20 mouse cellular contexts compared by ENCODE assay signal in the genomic region with DNA sequence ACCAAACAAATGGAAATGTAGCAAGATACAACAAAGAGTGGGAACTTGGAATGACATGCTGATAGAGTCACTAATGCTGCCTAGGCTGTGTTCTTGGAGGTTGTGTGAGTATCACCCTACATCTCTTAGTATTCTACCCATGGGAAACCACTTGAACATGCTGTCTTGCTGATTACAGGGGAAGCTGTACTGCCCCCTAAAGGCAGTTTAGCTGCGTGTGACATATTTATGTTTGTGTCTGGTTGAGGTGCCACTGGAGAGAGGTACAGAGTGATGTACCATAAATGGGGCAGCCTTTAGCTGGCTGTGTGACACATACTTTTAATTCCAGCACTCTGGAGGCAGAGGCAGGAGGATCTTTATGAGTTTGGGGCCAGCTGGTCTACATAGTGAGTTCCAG.
DNase-seq lines count a peak whose midpoint lies in the region; ATAC-seq and TF ChIP-seq lines count a peak whose summit lies in the region.
"Had no signal": no experiment of that assay in that cellular context is flagged by ENCODE, and none has a peak within 500 bp of the region (broad histone marks: within the 10 kb centered on the region; RNA-seq: fewer than 3 reads in every experiment).

No protein-coding gene starts in this region.

- dilution Hi-C loops in CH12.LX (cut with MboI; ENCODE audit: extremely low pct_ligation_motif_present, extremely low pct_unique_long_range_greater_than_20kb, low sequenced_read_pairs): no loop called here

- TF ChIP-seq CTCF in liver, embryonic 14.5 days (IDR thresholded peaks at IDR 0.05; ENCODE audit: low read depth): peak; percentile 67
- TF ChIP-seq CTCF in CH12.LX (conservative IDR thresholded peaks at IDR 0.05 in 1 of 2, IDR thresholded peaks at IDR 0.05 in 1 of 2; ENCODE audit: low read depth in 2 of 2, low read length in 2 of 2): peak; percentile 60 to 80; a peak in 3 of 4 replicates

- peak; percentile 44 for DNase-seq in CD4-positive, CD25-positive, alpha-beta regulatory T cell, adult 2 months (ENCODE audit: low read depth, low spot score)
- DNase-seq in liver, embryonic 14.5 days (ENCODE audit: low read depth in 3 of 3, low spot score in 3 of 3): no peak
- peak; percentile 43 for DNase-seq in CH12.LX (ENCODE audit: extremely low read depth)
- no peak for DNase-seq in hindbrain, embryonic 11.5 days (ENCODE audit: low spot score)
- DNase-seq in urinary bladder, postnatal 25 days (ENCODE audit: low spot score): no peak
- DNase-seq: adrenal gland, postnatal 25 days; cerebellum, adult 9-11 months; heart, adult 11 months; kidney, adult 18-20 months; right cerebral cortex, postnatal 25 days had no signal

- 32% methylated on average over 1 of the region's 1 CpGs for WGBS in liver, embryonic 14.5 days (ENCODE audit: insufficient replicate concordance)
- 37% methylated on average over 1 of the region's 1 CpGs for WGBS in liver, embryonic 12.5 days (ENCODE audit: insufficient replicate concordance)
- WGBS in hindbrain, embryonic 11.5 days: 53% methylated on average over 1 of the region's 1 CpGs

- no peak for TF ChIP-seq POLR2A in CH12.LX (IDR thresholded peaks at IDR 0.05; ENCODE audit: low read depth, low read length)

- in situ Hi-C loops in CH12.LX (cut with MboI; ENCODE audit: low pct_ligation_motif_present, low pct_unique_long_range_greater_than_20kb, low sequenced_read_pairs): loop anchor here (25.0 kb wide), 1 partner anchor 438 kb away; no protein-coding TSS in a partner anchor

- H3K9ac ChIP-seq in liver, embryonic 14.5 days (replicated peaks): no peak overlapping the region
- no peak overlapping the region for H3K9ac ChIP-seq in liver, embryonic 12.5 days
- H3K9ac ChIP-seq in CH12.LX (ENCODE audit: insufficient read depth, low read depth): no peak overlapping the region
- H3K9ac ChIP-seq in hindbrain, embryonic 11.5 days (ENCODE audit: low read depth, low read length): no peak overlapping the region
- H3K9ac ChIP-seq: forebrain, embryonic 15.5 days; hindbrain, embryonic 14.5 days; liver, embryonic 15.5 days; neural tube, embryonic 13.5 days had no signal

- no peak overlapping the region for H3K4me2 ChIP-seq in liver, embryonic 14.5 days (ENCODE audit: low read depth)
- no peak overlapping the region for H3K4me2 ChIP-seq in liver, embryonic 12.5 days
- H3K4me2 ChIP-seq in CH12.LX (ENCODE audit: insufficient read depth, low read depth, poor library complexity, severe bottlenecking): no peak overlapping the region
- H3K4me2 ChIP-seq in hindbrain, embryonic 11.5 days (replicated peaks; ENCODE audit: low read depth, low read length): no peak overlapping the region
- H3K4me2 ChIP-seq: forebrain, embryonic 15.5 days; hindbrain, embryonic 14.5 days; liver, embryonic 15.5 days; neural tube, embryonic 13.5 days had no signal

- H3K4me3 ChIP-seq in liver, embryonic 14.5 days (ENCODE audit: insufficient read depth in 1 of 2, low read depth in 2 of 2, low read length in 2 of 2): no peak overlapping the region
- H3K4me3 ChIP-seq in liver, embryonic 12.5 days: no peak overlapping the region
- H3K4me3 ChIP-seq in CH12.LX (replicated peaks in 1 of 3; ENCODE audit: low read depth in 2 of 3, low read length in 2 of 3, poor library complexity in 1 of 3): no peak overlapping the region
- no peak overlapping the region for H3K4me3 ChIP-seq in hindbrain, embryonic 11.5 days (ENCODE audit: low read depth, low read length)
- H3K4me3 ChIP-seq: forebrain, embryonic 15.5 days; liver, embryonic 15.5 days; megakaryocyte, embryonic 14.5 days; neural tube, embryonic 13.5 days had no signal

- H3K27me3 ChIP-seq in liver, embryonic 14.5 days (ENCODE audit: control insufficient read depth, insufficient read depth, low read length): no peaks in the 10 kb centered on the region
- H3K27me3 ChIP-seq in liver, embryonic 12.5 days (replicated peaks): peaks cover 25% of the 10 kb centered on the region
- peaks cover 2% of the 10 kb centered on the region for H3K27me3 ChIP-seq in CH12.LX (replicated peaks)
- H3K27me3 ChIP-seq in hindbrain, embryonic 11.5 days (ENCODE audit: control insufficient read depth, insufficient read depth, low read length): no peaks in the 10 kb centered on the region
- H3K27me3 ChIP-seq: neural tube, embryonic 13.5 days had no signal

- TF ChIP-seq RAD21 in CH12.LX (IDR thresholded peaks at IDR 0.05; ENCODE audit: low read depth, low read length): peak; percentile 69

- H3K27ac ChIP-seq in liver, embryonic 14.5 days: no peak overlapping the region
- no peak overlapping the region for H3K27ac ChIP-seq in liver, embryonic 12.5 days
- H3K27ac ChIP-seq in CH12.LX (ENCODE audit: insufficient read depth, low read depth): no peak overlapping the region
- no peak overlapping the region for H3K27ac ChIP-seq in hindbrain, embryonic 11.5 days (ENCODE audit: low read depth, low read length)
- H3K27ac ChIP-seq: forebrain, embryonic 15.5 days; hindbrain, embryonic 14.5 days; liver, embryonic 15.5 days; neural tube, embryonic 13.5 days had no signal

- TF ChIP-seq EP300 in liver, embryonic 14.5 days (IDR thresholded peaks at IDR 0.05; ENCODE audit: low read depth): no peak
- no peak for TF ChIP-seq EP300 in CH12.LX (IDR thresholded peaks at IDR 0.05; ENCODE audit: low read length)

- no peaks in the 10 kb centered on the region for H3K36me3 ChIP-seq in liver, embryonic 14.5 days (replicated peaks; ENCODE audit: control insufficient read depth, insufficient read depth, low read depth)
- no peaks in the 10 kb centered on the region for H3K36me3 ChIP-seq in liver, embryonic 12.5 days
- no peaks in the 10 kb centered on the region for H3K36me3 ChIP-seq in CH12.LX (replicated peaks in 1 of 2; ENCODE audit: control insufficient read depth in 1 of 2, insufficient read depth in 1 of 2, low read length in 1 of 2)
- no peaks in the 10 kb centered on the region for H3K36me3 ChIP-seq in hindbrain, embryonic 11.5 days (ENCODE audit: control insufficient read depth, insufficient read depth, low read length)
- H3K36me3 ChIP-seq: forebrain, embryonic 15.5 days; G1E; liver, embryonic 15.5 days; neural tube, embryonic 13.5 days had no signal

- H3K9me3 ChIP-seq in liver, embryonic 14.5 days (ENCODE audit: control insufficient read depth, low read length): no peaks in the 10 kb centered on the region
- no peaks in the 10 kb centered on the region for H3K9me3 ChIP-seq in liver, embryonic 12.5 days (replicated peaks)
- no peaks in the 10 kb centered on the region for H3K9me3 ChIP-seq in CH12.LX (replicated peaks; ENCODE audit: low read length)
- no peaks in the 10 kb centered on the region for H3K9me3 ChIP-seq in hindbrain, embryonic 11.5 days (ENCODE audit: control insufficient read depth, low read length)
- H3K9me3 ChIP-seq: forebrain, embryonic 15.5 days; liver, embryonic 15.5 days; megakaryocyte, embryonic 14.5 days; neural tube, embryonic 13.5 days had no signal

- 0 out of 4 replicates have a peak, but pooled peaks cover 0 to 2% of the 10 kb centered on the region in 2 experiments for H3K4me1 ChIP-seq in liver, embryonic 14.5 days (replicated peaks; ENCODE audit: control insufficient read depth in 2 of 2, insufficient read depth in 2 of 2, low read length in 1 of 2)
- no peaks in the 10 kb centered on the region for H3K4me1 ChIP-seq in liver, embryonic 12.5 days
- peaks cover 3 to 44% of the 10 kb centered on the region in 2 experiments for H3K4me1 ChIP-seq in CH12.LX (ENCODE audit: control insufficient read depth in 1 of 2, insufficient read depth in 2 of 2)
- no peaks in the 10 kb centered on the region for H3K4me1 ChIP-seq in hindbrain, embryonic 11.5 days (replicated peaks; ENCODE audit: control insufficient read depth, insufficient read depth, low read length)
- H3K4me1 ChIP-seq: forebrain, embryonic 15.5 days; liver, embryonic 15.5 days; neural tube, embryonic 13.5 days had no signal

- no peak for ATAC-seq in CD4-positive, CD25-positive, alpha-beta regulatory T cell, adult 4 months
- no peak for ATAC-seq in liver, embryonic 14.5 days (ENCODE audit: insufficient read depth)
- no peak for ATAC-seq in liver, embryonic 12.5 days
- 0 out of 2 replicates have a peak, but pooled peaks have one; percentile 30 for ATAC-seq in erythroid progenitor cell, adult 5-6 weeks (replicated peaks; ENCODE audit: low FRiP score, poor library complexity, severe bottlenecking)
- no peak for ATAC-seq in hindbrain, embryonic 11.5 days (ENCODE audit: low FRiP score)
- ATAC-seq: activated CD4-positive, CD25-positive, alpha-beta regulatory T cell, adult 4 months; forebrain, embryonic 15.5 days had no signal

- no peaks in the 10 kb centered on the region for H3K79me2 ChIP-seq in CH12.LX (replicated peaks; ENCODE audit: control insufficient read depth, extremely low read depth, insufficient read depth, poor library complexity, severe bottlenecking)

TF ChIP-seq in CH12.LX, 34 proteins besides CTCF, POLR2A, EP300 and RAD21 (continues in another document):
- TF ChIP-seq MAFK (IDR thresholded peaks at IDR 0.05; ENCODE audit: insufficient replicate concordance, low read length) (no peak), MYC (IDR thresholded peaks at IDR 0.05; ENCODE audit: low read depth, low read length) (peak; percentile 56), MXI1 (IDR thresholded peaks at IDR 0.05; ENCODE audit: low read depth, low read length) (no peak), IRF4 (IDR thresholded peaks at IDR 0.05; ENCODE audit: low read depth, low read length) (0 out of 2 replicates have a peak, but pooled peaks have one; percentile 17), USF2 (conservative IDR thresholded peaks at IDR 0.05; ENCODE audit: low read depth, low read length) (no peak), USF1 (IDR thresholded peaks at IDR 0.05; ENCODE audit: low read depth, low read length) (no peak), ZC3H11A (IDR thresholded peaks at IDR 0.05; ENCODE audit: low read depth, low read length) (0 out of 2 replicates have a peak, but pooled peaks have one; percentile 23), SMC3 (IDR thresholded peaks at IDR 0.05; ENCODE audit: low read depth, low read length) (peak; percentile 74), TBP (conservative IDR thresholded peaks at IDR 0.05; ENCODE audit: low read depth, low read length) (no peak), MAX (IDR thresholded peaks at IDR 0.05; ENCODE audit: low read length) (peak; percentile 59; the same call in 1 of the 2 replicates), CHD2 (IDR thresholded peaks at IDR 0.05; ENCODE audit: low read length) (no peak), PAX5 (IDR thresholded peaks at IDR 0.05; ENCODE audit: low read length) (no peak), JUN (IDR thresholded peaks at IDR 0.05; ENCODE audit: insufficient read depth, low read depth, low read length) (no peak), GABPA (IDR thresholded peaks at IDR 0.05; ENCODE audit: insufficient replicate concordance, low read depth, low read length) (no peak), E2F4 (IDR thresholded peaks at IDR 0.05; ENCODE audit: insufficient replicate concordance, low read depth, low read length) (no peak), ZKSCAN1 (IDR thresholded peaks at IDR 0.05; ENCODE audit: borderline replicate concordance, low read depth, low read length) (no peak), BHLHE40 (IDR thresholded peaks at IDR 0.05; ENCODE audit: low read depth, low read length) (0 out of 2 replicates have a peak, but pooled peaks have one; percentile 19), POLR2AphosphoS2 (IDR thresholded peaks at IDR 0.05; ENCODE audit: low read depth, low read length) (no peak)

Comparison
In these comparisons a context has a peak if more than half of its experiments do, and no peak if none do; other contexts are left out.
1. DNase-seq: peak in CD4-positive, CD25-positive, alpha-beta regulatory T cell, adult 2 months (single experiment) and CH12.LX (single experiment); none in liver, embryonic 14.5 days (0 of 3), hindbrain, embryonic 11.5 days (single experiment) and urinary bladder, postnatal 25 days (single experiment).